Mouse (Mus musculus) hindbrain, embryonic 16.5 days (tissue): ENCODE measurements around the gene Fdx1l. TPM values are rescaled to one million over a fixed set of nuclear protein-coding genes. Genes with fewer than 3 reads are reported as not detected.

Source experiments
- ATAC-seq: fragments of 200-750 bp; cut with Nextera tagmentation; 2 replicates; pipeline ENCODE4 v1.8.0; 2017; ENCODE audit warnings: moderate TSS enrichment, moderate library complexity
- H3K27ac ChIP-seq: fragments of 300-500 bp; sonication (generic); 2 replicates; pipeline ENCODE4 v1.5.1; 2014; ENCODE audit warnings: low read depth, mild to moderate bottlenecking, control low read depth, low read length, moderate library complexity
- H3K27me3 ChIP-seq: fragments of 300-500 bp; sonication (generic); replicated peaks from 2 replicates; pipeline ENCODE4 v1.6.1; 2014; ENCODE audit warnings: low read length; ENCODE audit not compliant: control insufficient read depth, insufficient read depth
- H3K36me3 ChIP-seq: fragments of 300-500 bp; sonication (generic); 2 replicates; pipeline ENCODE4 v1.6.1; 2014; ENCODE audit warnings: mild to moderate bottlenecking, low read length, moderate library complexity, mixed read lengths; ENCODE audit not compliant: control insufficient read depth, insufficient read depth
- H3K4me1 ChIP-seq: fragments of 300-500 bp; sonication (generic); 2 replicates; pipeline ENCODE4 v1.6.1; 2014; ENCODE audit warnings: low read depth, low read length; ENCODE audit not compliant: control insufficient read depth, insufficient read depth
- H3K4me2 ChIP-seq: fragments of 300-500 bp; sonication (generic); 2 replicates; pipeline ENCODE4 v1.6.1; 2014; ENCODE audit warnings: mild to moderate bottlenecking, low read length, control low read depth, moderate library complexity
- H3K4me3 ChIP-seq: fragments of 300-500 bp; sonication (generic); 2 replicates; pipeline ENCODE4 v1.5.1; 2014; ENCODE audit warnings: mild to moderate bottlenecking, low read length, control low read depth, moderate library complexity
- H3K9ac ChIP-seq: fragments of 300-500 bp; sonication (generic); 2 replicates; pipeline ENCODE4 v1.6.1; 2014; ENCODE audit warnings: low read depth, mild to moderate bottlenecking, control low read depth, low read length, moderate library complexity
- H3K9me3 ChIP-seq: fragments of 300-500 bp; sonication (generic); 2 replicates; pipeline ENCODE4 v1.6.1; 2014; ENCODE audit warnings: mild to moderate bottlenecking, low read length, moderate library complexity; ENCODE audit not compliant: control insufficient read depth
- WGBS: fragments of 180-500 bp; shearing (Covaris S2); extraction: QIAGEN DNeasy Blood & Tissue Kit; methylation state at CpG from one replicate; pipeline ENCODE4 v1.1.7; 2014; 5-methylcytosine and 5-hydroxymethylcytosine counted together
- polyA plus RNA-seq: library from polyadenylated mRNA; unstranded; fragments of >200 nt; fragmentation: Nextera tagmentation; extraction: Ambion mirVana; gene quantifications from 2 replicates; pipeline ENCODE4 v1.2.1, GENCODE M21; 2015

Gene Fdx1l
- polyA plus RNA-seq, result 75.2 and 80.8 TPM in 2 replicates

- H3K27me3 ChIP-seq, result no peaks in the 10 kb centered on the region
- H3K9me3 ChIP-seq, result no peaks in the 10 kb centered on the region
- H3K4me2 ChIP-seq, result peak within 1 kb of the TSS; percentile 75
- peak within 1 kb of the TSS; percentile 79 for H3K4me3 ChIP-seq
- peak within 1 kb of the TSS; percentile 86 for H3K9ac ChIP-seq
- H3K4me1 ChIP-seq, result peaks cover 19% of the 10 kb centered on the region
- peak; percentile 96 for ATAC-seq
- WGBS, result 3% methylated on average over 46 of the region's 58 CpGs
- H3K36me3 ChIP-seq, result peaks cover 19% of the 10 kb centered on the region
- H3K27ac ChIP-seq, result peak within 1 kb of the TSS; percentile 69
Measured at GRCm38 (mm10) chr9:21073044-21073840, at the start of gene Fdx1l, which contains the start of gene Gm49373. Gene Fdx1l, minus strand, starts transcription at chr9:21073614. Gene Gm49373, minus strand, starts transcription at chr9:21073096.

GRCm38 (mm10) chr9:21121483-21121882 is 48.1 kb upstream of the Fdx1l start:
- 90% methylated on average over 16 of the region's 16 CpGs for WGBS
- no peaks in the 10 kb centered on the region for H3K9me3 ChIP-seq
- no peak overlapping the region for H3K9ac ChIP-seq
- no peaks in the 10 kb centered on the region for H3K27me3 ChIP-seq
- no peak overlapping the region for H3K4me3 ChIP-seq
- H3K4me1 ChIP-seq, result no peaks in the 10 kb centered on the region
- ATAC-seq, result no peak
- peaks cover 20% of the 10 kb centered on the region; the same call in 1 of the 2 replicates for H3K36me3 ChIP-seq
- H3K27ac ChIP-seq, result no peak overlapping the region
- no peak overlapping the region for H3K4me2 ChIP-seq

- H3K4me1 ChIP-seq, result no peaks in the 10 kb centered on the region
- H3K9ac ChIP-seq, result no peak overlapping the region
- no peaks in the 10 kb centered on the region for H3K9me3 ChIP-seq
- H3K4me3 ChIP-seq, result no peak overlapping the region
- no peak for ATAC-seq
- peaks cover 4% of the 10 kb centered on the region; the same call in 1 of the 2 replicates for H3K36me3 ChIP-seq
- 71% methylated on average over 6 of the region's 6 CpGs for WGBS
- H3K27me3 ChIP-seq, result no peaks in the 10 kb centered on the region
- no peak overlapping the region for H3K27ac ChIP-seq
- H3K4me2 ChIP-seq, result no peak overlapping the region
Measured at GRCm38 (mm10) chr9:21117073-21117472, 43.7 kb upstream of the Fdx1l start.

- Histone ChIP-seq H3K4me3 (no peak overlapping the region), H3K36me3 (no peaks in the 10 kb centered on the region; the same call in 1 of the 2 replicates), H3K27ac (no peak overlapping the region), H3K4me1 (no peaks in the 10 kb centered on the region), H3K27me3 (no peaks in the 10 kb centered on the region), H3K4me2 (no peak overlapping the region), H3K9ac (no peak overlapping the region), H3K9me3 (no peaks in the 10 kb centered on the region)
- ATAC-seq, result no peak
- 85% methylated on average over 8 of the region's 8 CpGs for WGBS
Measured at GRCm38 (mm10) chr9:21115105-21115504, 41.7 kb upstream of the Fdx1l start.

- H3K9me3 ChIP-seq, result no peaks in the 10 kb centered on the region
- H3K4me3 ChIP-seq, result no peak overlapping the region
- ATAC-seq, result no peak
- WGBS, result 92% methylated on average over 7 of the region's 7 CpGs
- H3K4me1 ChIP-seq, result no peaks in the 10 kb centered on the region
- H3K27ac ChIP-seq, result no peak overlapping the region
- no peaks in the 10 kb centered on the region for H3K27me3 ChIP-seq
- no peak overlapping the region for H3K4me2 ChIP-seq
- H3K9ac ChIP-seq, result no peak overlapping the region
- no peaks in the 10 kb centered on the region; the same call in 1 of the 2 replicates for H3K36me3 ChIP-seq
Measured at GRCm38 (mm10) chr9:21114190-21114589, 40.8 kb upstream of the Fdx1l start.

GRCm38 (mm10) chr9:21113751-21114150 is 40.3 kb upstream of the Fdx1l start:
- WGBS, result 89% methylated on average over 6 of the region's 6 CpGs

GRCm38 (mm10) chr9:21107607-21108237 is 34.3 kb upstream of the Fdx1l start:
- H3K9me3 ChIP-seq, result no peaks in the 10 kb centered on the region
- WGBS, result 46% methylated on average over 23 of the region's 23 CpGs
- no peaks in the 10 kb centered on the region for H3K27me3 ChIP-seq
- no peak for ATAC-seq
- no peak overlapping the region for H3K27ac ChIP-seq
- no peak overlapping the region for H3K4me3 ChIP-seq
- no peak overlapping the region for H3K9ac ChIP-seq
- no peak overlapping the region for H3K4me2 ChIP-seq
- peaks cover 7% of the 10 kb centered on the region; the same call in 1 of the 2 replicates for H3K36me3 ChIP-seq
- no peaks in the 10 kb centered on the region for H3K4me1 ChIP-seq

More at GRCm38 (mm10) chr9:21113751-21114150, 40.3 kb upstream of the Fdx1l start:
- no peak overlapping the region for H3K4me2 ChIP-seq
- no peak for ATAC-seq
- H3K4me1 ChIP-seq, result no peaks in the 10 kb centered on the region
- no peak overlapping the region for H3K9ac ChIP-seq
- H3K27me3 ChIP-seq, result no peaks in the 10 kb centered on the region
- no peak overlapping the region for H3K27ac ChIP-seq
- no peak overlapping the region for H3K4me3 ChIP-seq
- H3K36me3 ChIP-seq, result peaks cover 3% of the 10 kb centered on the region; the same call in 1 of the 2 replicates
- no peaks in the 10 kb centered on the region for H3K9me3 ChIP-seq

GRCm38 (mm10) chr9:21105760-21106564 is 32.5 kb upstream of the Fdx1l start:
- no peak overlapping the region for H3K27ac ChIP-seq
- no peak overlapping the region for H3K4me2 ChIP-seq
- ATAC-seq, result no peak
- no peak overlapping the region for H3K4me3 ChIP-seq
- H3K27me3 ChIP-seq, result no peaks in the 10 kb centered on the region
- H3K4me1 ChIP-seq, result no peaks in the 10 kb centered on the region
- peaks cover 7% of the 10 kb centered on the region; the same call in 1 of the 2 replicates for H3K36me3 ChIP-seq
- H3K9ac ChIP-seq, result no peak overlapping the region
- H3K9me3 ChIP-seq, result no peaks in the 10 kb centered on the region
- 84% methylated on average over 5 of the region's 5 CpGs for WGBS
